Mouse (Mus musculus) lung, postnatal 25 days (tissue): Measurements from ENCODE around the gene Rap1a.

Source experiments
- DNase-seq: peaks from one replicate; pipeline ENCODE4 v3.0.0; 2022; ENCODE audit warnings: low spot score

The Rap1a gene

GRCm38 (mm10) chr3:105760063-105760462 is 41.1 kb downstream of the Rap1a start:
- DNase-seq = no peak

- DNase-seq = no peak
These were observed 42.5 kb downstream of the Rap1a start for GRCm38 (mm10) chr3:105758658-105759057.

GRCm38 (mm10) chr3:105758098-105758497 is 43.0 kb downstream of the Rap1a start:
- DNase-seq = no peak

- DNase-seq = no peak
These were observed 43.6 kb downstream of the Rap1a start for GRCm38 (mm10) chr3:105757323-105758083.

- DNase-seq = no peak
These were observed 44.6 kb downstream of the Rap1a start for GRCm38 (mm10) chr3:105756505-105756904.

GRCm38 (mm10) chr3:105755123-105755522 is 46.0 kb downstream of the Rap1a start:
- peak; percentile 65 for DNase-seq

- no peak for DNase-seq
These were observed 47.0 kb downstream of the Rap1a start for GRCm38 (mm10) chr3:105754184-105754583.

GRCm38 (mm10) chr3:105750810-105751209 is 50.3 kb downstream of the Rap1a start:
- DNase-seq = no peak

GRCm38 (mm10) chr3:105746542-105746941 is 54.6 kb downstream of the Rap1a start:
- no peak for DNase-seq

GRCm38 (mm10) chr3:105737666-105738065 is 63.5 kb downstream of the Rap1a start:
- no peak for DNase-seq

GRCm38 (mm10) chr3:105737070-105737469 is 64.1 kb downstream of the Rap1a start:
- no peak for DNase-seq

GRCm38 (mm10) chr3:105736148-105736547 is 65.0 kb downstream of the Rap1a start:
- DNase-seq = peak; percentile 26

GRCm38 (mm10) chr3:105735285-105735684 is 65.9 kb downstream of the Rap1a start:
- no peak for DNase-seq

GRCm38 (mm10) chr3:105733538-105733937 is 67.6 kb downstream of the Rap1a start:
- peak; percentile 53 for DNase-seq

GRCm38 (mm10) chr3:105732360-105732759 is 68.8 kb downstream of the Rap1a start:
- DNase-seq = no peak

- peak; percentile 73 for DNase-seq
These were observed 75.1 kb downstream of the Rap1a start for GRCm38 (mm10) chr3:105726037-105726436.

GRCm38 (mm10) chr3:105722510-105722909 is 78.6 kb downstream of the Rap1a start:
- no peak for DNase-seq

GRCm38 (mm10) chr3:105721681-105722201 is 79.4 kb downstream of the Rap1a start:
- DNase-seq = no peak

GRCm38 (mm10) chr3:105720514-105720913 is 80.6 kb downstream of the Rap1a start:
- no peak for DNase-seq

GRCm38 (mm10) chr3:105719979-105720378 is 81.2 kb downstream of the Rap1a start:
- no peak for DNase-seq

- DNase-seq = no peak
These were observed 82.4 kb downstream of the Rap1a start for GRCm38 (mm10) chr3:105718746-105719145.

- no peak for DNase-seq
These were observed 83.1 kb downstream of the Rap1a start for GRCm38 (mm10) chr3:105717856-105718555.

GRCm38 (mm10) chr3:105716353-105717000 is 84.7 kb downstream of the Rap1a start:
- no peak for DNase-seq
